25 mouse cellular contexts compared by ENCODE assay signal in genomic region chr1:121353779-121354178, GRCm38 (mm10).
"Had no signal": no experiment of that assay in that cellular context is flagged by ENCODE, and none has a peak within 500 bp of the region (broad histone marks: within the 10 kb centered on the region; RNA-seq: fewer than 3 reads in every experiment).

No protein-coding gene starts in this region.

- ATAC-seq: hindbrain, embryonic 16.5 days; inflammation-experienced regulatory T-cells, adult 6 months; intestine, embryonic 15.5 days; intestine, postnatal 0 days; liver, embryonic 12.5 days had no signal

- H3K27me3 ChIP-seq: heart, embryonic 12.5 days; hindbrain, embryonic 12.5 days; intestine, embryonic 15.5 days; limb, embryonic 15.5 days; liver, embryonic 12.5 days had no signal

- DNase-seq: gastrocnemius, adult 2 months; gastrocnemius, postnatal 10 days; gastrocnemius, postnatal 25 days; heart, adult 2 months; heart, postnatal 10 days; heart, postnatal 4 days; kidney, adult 18-20 months; kidney, adult 8-10 months; kidney, postnatal 10 days; kidney, postnatal 25 days; kidney, postnatal 4 days; left cerebral cortex, postnatal 4 days had no signal

- H3K9ac ChIP-seq: heart, embryonic 12.5 days; hindbrain, embryonic 12.5 days; hindbrain, embryonic 14.5 days; intestine, embryonic 15.5 days; limb, embryonic 13.5 days; limb, embryonic 15.5 days; liver, embryonic 12.5 days had no signal

- H3K9me3 ChIP-seq: heart, embryonic 12.5 days; hindbrain, embryonic 12.5 days; intestine, embryonic 15.5 days; limb, embryonic 13.5 days; limb, embryonic 15.5 days; liver, embryonic 12.5 days had no signal

- H3K4me2 ChIP-seq: heart, embryonic 12.5 days; hindbrain, embryonic 12.5 days; hindbrain, embryonic 14.5 days; intestine, embryonic 15.5 days; limb, embryonic 13.5 days; limb, embryonic 15.5 days; liver, embryonic 12.5 days had no signal

- H3K36me3 ChIP-seq: heart, embryonic 12.5 days; hindbrain, embryonic 10.5 days; hindbrain, embryonic 12.5 days; intestine, embryonic 15.5 days; limb, embryonic 13.5 days; limb, embryonic 15.5 days; liver, embryonic 12.5 days had no signal

- H3K4me1 ChIP-seq: heart, embryonic 12.5 days; hindbrain, embryonic 12.5 days; intestine, embryonic 15.5 days; limb, embryonic 13.5 days; liver, embryonic 12.5 days had no signal

- H3K27ac ChIP-seq: gastrocnemius, adult 2 months; heart, adult 2 months; hindbrain, embryonic 10.5 days; hindbrain, embryonic 12.5 days; hindbrain, embryonic 14.5 days; intestine, embryonic 15.5 days; layer of hippocampus, adult 2 months; left cerebral cortex, adult 2 months; limb, embryonic 13.5 days; limb, embryonic 15.5 days; liver, embryonic 12.5 days had no signal

- H3K4me3 ChIP-seq: gastrocnemius, adult 2 months; heart, adult 2 months; heart, embryonic 12.5 days; hindbrain, embryonic 10.5 days; hindbrain, embryonic 12.5 days; intestine, embryonic 15.5 days; layer of hippocampus, adult 2 months; left cerebral cortex, adult 2 months; limb, embryonic 13.5 days; limb, embryonic 15.5 days; liver, embryonic 12.5 days had no signal
